Mouse (Mus musculus) CD4-positive helper T cell, adult 2 months (primary cell): ENCODE data around the gene Cenpl.

Experiments used
- DNase-seq: peaks from one replicate; pipeline ENCODE4 v3.0.0-alpha.2; 2012; ENCODE audit warnings: low read depth, missing footprints, low spot score

Gene Cenpl

GRCm38 (mm10) chr1:161041261-161042020 lies 29.1 kb upstream of the Cenpl start:
- DNase-seq: no peak

- no peak for DNase-seq
Measured at GRCm38 (mm10) chr1:161046972-161047371, 23.5 kb upstream of the Cenpl start.

- DNase-seq: no peak
Measured at GRCm38 (mm10) chr1:161057164-161057563, 13.3 kb upstream of the Cenpl start.

GRCm38 (mm10) chr1:161063351-161063750 lies 7.2 kb upstream of the Cenpl start:
- no peak for DNase-seq

- peak; percentile 68 for DNase-seq
Measured at GRCm38 (mm10) chr1:161071272-161071620, 733 bp downstream of the Cenpl start.

GRCm38 (mm10) chr1:161076238-161076637 lies 5.7 kb downstream of the Cenpl start:
- peak; percentile 30 for DNase-seq

- no peak for DNase-seq
Measured at GRCm38 (mm10) chr1:161077243-161077642, 6.7 kb downstream of the Cenpl start.

- no peak for DNase-seq
Measured at GRCm38 (mm10) chr1:161099721-161100405, 29.4 kb downstream of the Cenpl start.

- no peak for DNase-seq
Measured at GRCm38 (mm10) chr1:161103842-161104241, 33.3 kb downstream of the Cenpl start.

- no peak for DNase-seq
Measured at GRCm38 (mm10) chr1:161109216-161109615, 38.7 kb downstream of the Cenpl start.

- DNase-seq: no peak
Measured at GRCm38 (mm10) chr1:161114591-161114990, 44.1 kb downstream of the Cenpl start.

- DNase-seq: no peak
Measured at GRCm38 (mm10) chr1:161122661-161123418, 52.3 kb downstream of the Cenpl start.

GRCm38 (mm10) chr1:161126461-161126860 lies 55.9 kb downstream of the Cenpl start:
- DNase-seq: no peak

GRCm38 (mm10) chr1:161130726-161131664 lies 60.5 kb downstream of the Cenpl start, which contains the start of gene Klhl20:
Gene Klhl20, minus strand, starts transcription at chr1:161131511.
- peak; percentile 94 for DNase-seq
